Mouse (Mus musculus) ES-E14 (cell line): ENCODE measurements around the gene Zfp382. TPM values are rescaled to one million over a fixed set of nuclear protein-coding genes. Genes with fewer than 3 reads are reported as not detected.
"Not testable (repeated sequence)": the region's sequence is repeated elsewhere in the genome, so short reads cannot be mapped to it uniquely, and the experiment has no call there.

Experiments used
- DNase-seq: peaks from one replicate; pipeline ENCODE4 v3.0.0-alpha.2; 2013; ENCODE audit warnings: low read depth, low spot score
- H3K27ac ChIP-seq: 2 replicates; pipeline ENCODE4 v1.5.1; 2012; ENCODE audit warnings: low read depth, mild to moderate bottlenecking, low read length, moderate library complexity, mixed read lengths; ENCODE audit not compliant: poor library complexity, insufficient read depth, severe bottlenecking
- H3K36me3 ChIP-seq: 2 replicates; pipeline ENCODE4 v1.6.1; 2012; ENCODE audit warnings: mild to moderate bottlenecking, low read length, moderate library complexity, mixed read lengths; ENCODE audit not compliant: control insufficient read depth, poor library complexity, insufficient read depth, severe bottlenecking
- H3K4me1 ChIP-seq, 2 experiments: fragments of 150-350 bp in 1 of 2; sonication (generic) in 1 of 2; 2 replicates each; pipeline ENCODE4 v1.6.1; 2012; ENCODE audit warnings: low read length in 2 of 2, mild to moderate bottlenecking in 1 of 2, mixed read lengths in 1 of 2; ENCODE audit not compliant: control insufficient read depth in 2 of 2, insufficient read depth in 2 of 2, poor library complexity in 1 of 2
- H3K4me3 ChIP-seq, 2 experiments: fragments of 150-350 bp in 1 of 2; sonication (generic) in 1 of 2; 2 replicates each; pipeline ENCODE4 v1.5.1; 2012; ENCODE audit warnings: low read length in 2 of 2, low read depth in 1 of 2, mild to moderate bottlenecking in 1 of 2, mixed read lengths in 1 of 2; ENCODE audit not compliant: insufficient read depth in 1 of 2, poor library complexity in 1 of 2, severe bottlenecking in 1 of 2
- H3K9ac ChIP-seq: 2 replicates; pipeline ENCODE4 v1.6.1; 2012; ENCODE audit warnings: low read depth, mild to moderate bottlenecking, low read length, mixed read lengths; ENCODE audit not compliant: poor library complexity, insufficient read depth, severe bottlenecking
- H3K9me3 ChIP-seq: fragments of 150-350 bp; sonication (generic); 2 replicates; pipeline ENCODE4 v1.6.1; 2012; ENCODE audit warnings: low read depth, mild to moderate bottlenecking, low read length; ENCODE audit not compliant: control insufficient read depth, insufficient read depth
- CHD2 ChIP-seq: IDR thresholded peaks from 2 replicates; pipeline ENCODE4 v1.6.1; 2014; ENCODE audit warnings: mild to moderate bottlenecking, low read depth, low read length, inconsistent platforms
- HCFC1 ChIP-seq: IDR thresholded peaks from 2 replicates; pipeline ENCODE4 v1.6.1; 2012; ENCODE audit warnings: low read length, inconsistent platforms, borderline replicate concordance; ENCODE audit not compliant: insufficient read depth
- MAFK ChIP-seq: IDR thresholded peaks from 2 replicates; pipeline ENCODE4 v1.6.1; 2014; ENCODE audit warnings: mild to moderate bottlenecking, low read depth, low read length, inconsistent platforms; ENCODE audit not compliant: insufficient read depth
- ZC3H11A ChIP-seq: IDR thresholded peaks from 2 replicates; pipeline ENCODE4 v1.6.1; 2012; ENCODE audit warnings: low read depth, mild to moderate bottlenecking, inconsistent platforms, low read length, borderline replicate concordance
- ZNF384 ChIP-seq: IDR thresholded peaks from 2 replicates; pipeline ENCODE4 v1.6.1; 2012; ENCODE audit warnings: low read depth, low read length, inconsistent platforms
- in situ Hi-C, 2 experiments: fragments of 600-800 bp; cut with MboI; formaldehyde crosslinking; loops; one replicate each; pipeline ENCODE4 v1.15.1; 2025; ENCODE audit warnings: low sequenced_read_pairs in 2 of 2, inconsistent platforms in 1 of 2; ENCODE audit not compliant: unreplicated experiment in 2 of 2
- total RNA-seq: library from RNA; depleted of rRNA; stranded (reverse); fragments of 300-350 nt; gene quantifications from 2 replicates; pipeline ENCODE4 v1.2.3, GENCODE M21; 2012

Gene Zfp382
- total RNA-seq, 1 experiment = 5.3 TPM

DNA sequence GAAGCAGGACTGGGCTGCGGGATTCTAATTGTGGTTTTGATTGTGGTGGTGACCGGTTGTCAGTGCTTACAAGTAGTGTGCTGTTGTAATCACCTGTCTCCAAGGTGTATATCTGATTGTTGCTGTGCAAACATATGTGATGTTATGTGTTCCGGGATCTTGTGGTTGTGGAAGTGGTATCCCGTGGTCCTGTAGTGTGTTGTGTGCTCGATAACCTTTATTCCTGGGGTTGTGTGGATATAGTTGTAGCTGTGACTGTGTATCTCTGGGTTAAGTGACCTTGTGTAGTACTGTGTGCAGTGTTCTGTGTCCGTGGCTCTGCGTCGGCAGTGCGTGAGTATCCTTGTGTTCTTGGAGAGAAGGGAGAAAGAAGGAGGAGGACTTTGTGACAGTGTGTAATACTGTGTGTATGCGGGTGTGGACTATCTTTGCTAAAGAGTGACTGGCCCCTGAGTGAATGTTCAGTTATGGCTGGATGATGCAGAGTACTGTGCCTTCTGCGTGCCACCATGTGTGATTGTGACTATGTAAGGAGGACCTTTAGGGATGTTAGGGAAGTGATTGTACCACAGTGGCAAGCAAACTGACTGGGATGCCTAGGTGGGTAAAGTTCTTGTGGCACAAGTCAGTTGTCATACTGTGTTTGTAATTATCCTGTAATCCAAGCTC is 48.7 kb downstream of the Zfp382 start:
- H3K4me1 ChIP-seq = peaks cover 0 to 6% of the 10 kb centered on the region in 2 experiments; a peak in 1 of 4 replicates
- no peak overlapping the region for H3K27ac ChIP-seq
- H3K9me3 ChIP-seq = no peaks in the 10 kb centered on the region
- DNase-seq = no peak
- no peaks in the 10 kb centered on the region for H3K36me3 ChIP-seq
- H3K4me3 ChIP-seq = peak overlapping the region; percentile 96 to 98
- in situ Hi-C loops = no loop called here
- no peak for TF ChIP-seq ZNF384
- TF ChIP-seq ZC3H11A = no peak
- TF ChIP-seq HCFC1 = no peak
- no peak for TF ChIP-seq CHD2
- peak overlapping the region; percentile 35; the same call in 1 of the 2 replicates for H3K9ac ChIP-seq

DNA sequence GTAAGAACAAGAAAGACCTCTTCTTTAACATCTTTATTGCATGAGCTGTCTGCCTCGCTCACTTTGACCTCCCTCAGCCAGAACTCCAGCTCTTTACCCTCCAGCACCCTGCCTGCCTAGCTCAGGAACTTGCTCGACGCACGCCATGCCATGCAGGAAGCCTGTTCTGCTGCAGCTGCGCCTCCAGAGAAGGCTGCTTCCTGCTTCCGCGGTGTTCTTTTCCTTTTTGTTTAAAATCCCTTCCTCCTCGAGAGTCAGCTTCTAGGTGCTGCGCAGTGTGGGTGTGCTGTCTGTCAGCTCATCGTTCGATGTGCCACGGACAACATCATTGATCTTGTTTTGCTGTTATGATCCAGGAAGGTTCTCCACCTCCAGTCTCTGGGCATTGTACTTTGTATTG is 54.7 kb downstream of the Zfp382 start:
- DNase-seq = no peak
- no peak for TF ChIP-seq MAFK
- TF ChIP-seq ZC3H11A = no peak
- no peak for TF ChIP-seq ZNF384
- no peak for TF ChIP-seq CHD2
- TF ChIP-seq HCFC1 = no peak
- no peaks in the 10 kb centered on the region for H3K4me1 ChIP-seq
- no peak overlapping the region for H3K27ac ChIP-seq
- H3K9ac ChIP-seq = no peak overlapping the region
- H3K4me3 ChIP-seq = no peak overlapping the region
- no peaks in the 10 kb centered on the region for H3K36me3 ChIP-seq
- H3K9me3 ChIP-seq = no peaks in the 10 kb centered on the region
- in situ Hi-C loops = no loop called here

DNA sequence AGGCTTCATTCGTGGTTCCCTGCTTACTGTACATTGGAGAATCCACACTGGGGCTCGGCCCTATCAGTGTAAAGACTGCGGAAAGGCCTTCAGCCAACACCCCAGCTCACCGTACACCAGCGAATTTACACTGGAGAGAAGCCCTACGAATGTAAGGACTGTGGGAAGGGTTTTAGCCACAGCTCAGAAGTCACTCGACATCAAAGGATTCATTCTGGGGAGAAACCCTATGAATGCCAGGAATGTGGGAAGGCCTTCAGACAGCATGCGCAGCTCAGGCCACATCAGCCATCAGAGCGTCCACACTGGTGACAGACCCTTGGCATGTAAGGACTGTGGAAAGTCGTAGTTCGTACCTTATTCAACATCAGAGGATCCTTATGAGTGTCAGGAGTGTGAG is 56.5 kb downstream of the Zfp382 start:
- in situ Hi-C loops = no loop called here
- Histone ChIP-seq H3K4me1 (peaks cover 0 to 4% of the 10 kb centered on the region in 2 experiments; a peak in 1 of 4 replicates), H3K27ac (no peak overlapping the region), H3K36me3 (no peaks in the 10 kb centered on the region), H3K9me3 (no peaks in the 10 kb centered on the region), H3K4me3 (no peak overlapping the region), H3K9ac (no peak overlapping the region)
- TF ChIP-seq ZNF384 (no peak), MAFK (no peak), ZC3H11A (no peak)
- DNase-seq = no peak

DNA sequence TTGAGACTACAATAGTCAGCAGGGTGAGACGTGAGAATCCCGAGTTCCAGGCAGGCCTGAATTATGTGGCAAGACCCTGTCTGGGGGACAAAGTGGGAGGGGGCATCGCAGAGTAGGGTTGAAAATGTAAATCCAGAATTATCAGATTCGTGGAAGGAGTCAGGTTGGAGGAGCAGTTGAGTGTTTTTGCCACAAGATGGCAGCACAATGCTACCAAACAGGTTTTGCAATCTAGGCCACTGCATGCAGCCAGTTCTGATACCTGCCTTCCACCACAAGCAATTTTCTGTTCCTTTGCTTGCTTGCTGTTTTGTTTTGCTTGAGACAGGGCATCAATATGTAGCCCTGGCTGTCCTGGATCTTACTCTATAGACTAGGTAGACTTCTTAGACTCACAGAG is 59.6 kb downstream of the Zfp382 start:
- no peaks in the 10 kb centered on the region for H3K9me3 ChIP-seq
- no peak overlapping the region for H3K9ac ChIP-seq
- H3K4me1 ChIP-seq = peaks cover 4 to 18% of the 10 kb centered on the region in 2 experiments; a peak in 3 of 4 replicates
- no peak overlapping the region for H3K27ac ChIP-seq
- DNase-seq = no peak
- no peak overlapping the region for H3K4me3 ChIP-seq
- peaks cover 8% of the 10 kb centered on the region for H3K36me3 ChIP-seq
- in situ Hi-C loops = no loop called here
- TF ChIP-seq ZC3H11A (peak; percentile 92; the same call in 1 of the 2 replicates), MAFK (no peak), ZNF384 (no peak), CHD2 (no peak), HCFC1 (no peak)

DNA sequence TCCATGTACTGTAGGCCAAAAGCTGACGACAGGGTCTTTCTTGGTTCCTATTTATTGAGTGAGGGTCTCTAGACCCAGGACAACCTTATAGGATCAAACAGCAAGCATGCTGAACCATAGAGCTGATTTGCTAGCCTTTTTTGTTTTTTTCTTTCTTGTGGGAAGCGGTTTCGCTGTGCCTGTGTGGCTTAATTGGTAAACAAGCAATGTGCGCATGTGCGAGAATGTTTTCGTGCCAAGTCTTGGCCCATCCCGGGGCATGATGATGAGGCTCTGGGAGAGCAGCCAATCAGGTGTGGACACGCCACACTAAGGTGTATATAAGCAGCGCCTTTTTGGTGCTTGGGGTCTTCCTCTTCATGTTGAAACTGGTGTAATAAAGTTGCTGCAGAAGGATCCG is 60.2 kb downstream of the Zfp382 start:
- Histone ChIP-seq H3K36me3 (peaks cover 14% of the 10 kb centered on the region), H3K4me1 (peaks cover 4 to 20% of the 10 kb centered on the region in 2 experiments; a peak in 3 of 4 replicates)
- H3K27ac ChIP-seq, DNase-seq, H3K9me3 ChIP-seq, H3K9ac ChIP-seq, in situ Hi-C loops, H3K4me3 ChIP-seq: not testable (repeated sequence)
